Mouse (Mus musculus) thymus, postnatal 10 days (tissue): ENCODE data around the gene Agap1.
A peak's percentile ranks its signal among the peaks of the same experiment; 100 is the strongest.

Experiments used
- DNase-seq, 2 experiments: peaks; one replicate each; pipeline ENCODE4 v3.0.0; 2021; ENCODE audit warnings: low spot score in 2 of 2

Agap1 gene

GRCm38 (mm10) chr1:89932021-89932423, 477.4 kb downstream of the Agap1 start:
- no peak for DNase-seq

- DNase-seq, result no peak
These were observed 478.0 kb downstream of the Agap1 start for GRCm38 (mm10) chr1:89932616-89933015.

GRCm38 (mm10) chr1:89933028-89933427, 478.4 kb downstream of the Agap1 start:
- no peak for DNase-seq

DNA sequence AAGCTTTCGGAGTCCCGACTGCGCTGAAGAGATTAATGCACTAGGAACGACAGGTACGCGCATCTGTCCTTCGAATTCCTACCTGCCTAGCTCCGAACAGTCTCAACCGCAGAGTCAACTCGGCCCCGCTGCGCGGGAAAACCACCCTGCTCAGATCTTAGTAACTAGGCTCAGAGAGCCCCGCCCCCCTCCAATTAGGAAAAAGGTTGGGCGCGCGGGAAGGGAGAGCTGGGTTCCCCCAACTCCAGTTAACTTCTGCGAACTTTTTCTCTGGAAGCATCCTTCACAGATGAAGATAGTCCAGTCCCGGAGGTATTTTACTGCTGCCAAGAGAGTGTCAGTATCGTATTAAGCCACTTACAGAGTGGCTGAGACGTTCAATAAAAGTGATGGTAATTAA, 479.2 kb downstream of the Agap1 start:
- no peak for DNase-seq

GRCm38 (mm10) chr1:89934316-89935260, 480.0 kb downstream of the Agap1 start:
- DNase-seq, result no peak

DNA sequence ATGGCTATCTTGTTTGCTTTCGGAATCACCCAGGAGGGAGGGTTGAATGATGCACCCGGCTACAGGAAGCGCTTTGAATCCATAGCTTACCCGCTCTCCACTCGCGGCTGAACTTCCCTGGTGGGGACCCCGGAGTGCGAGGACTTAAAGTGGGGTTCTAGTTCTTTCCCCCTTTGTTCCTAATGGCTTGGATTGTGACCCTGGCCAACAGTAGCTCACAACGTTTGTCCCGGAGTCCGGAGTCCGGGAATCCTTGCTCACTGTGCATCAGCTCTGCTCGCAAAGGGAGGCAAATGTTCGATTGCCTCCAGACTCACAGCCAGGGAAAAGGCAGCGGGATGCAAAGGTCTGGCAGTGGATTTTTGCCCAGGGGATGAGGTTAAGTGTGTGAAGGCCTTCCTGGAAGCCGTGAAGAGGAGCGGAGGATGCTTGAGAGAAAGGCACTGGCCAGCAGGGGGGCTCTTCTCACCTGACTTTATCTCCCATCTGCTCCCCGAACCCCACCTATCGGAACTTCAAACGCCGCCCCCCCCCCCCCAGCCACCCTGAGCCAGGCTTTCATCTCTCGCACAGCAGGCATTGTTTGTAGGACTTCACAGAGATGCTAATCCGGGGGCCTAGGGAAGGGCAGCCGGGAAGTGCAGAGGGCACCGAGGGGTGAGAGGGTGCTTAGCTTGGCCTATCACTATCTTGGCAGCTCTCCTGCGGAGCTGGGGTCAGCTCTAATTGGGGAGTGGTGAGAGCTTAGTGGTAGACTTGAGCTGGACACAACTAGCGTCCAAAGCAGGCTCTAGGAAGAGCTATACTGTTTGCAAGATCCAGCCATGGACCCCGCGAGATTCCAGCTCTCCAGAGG, 481.1 kb downstream of the Agap1 start:
- no peak for DNase-seq

DNA sequence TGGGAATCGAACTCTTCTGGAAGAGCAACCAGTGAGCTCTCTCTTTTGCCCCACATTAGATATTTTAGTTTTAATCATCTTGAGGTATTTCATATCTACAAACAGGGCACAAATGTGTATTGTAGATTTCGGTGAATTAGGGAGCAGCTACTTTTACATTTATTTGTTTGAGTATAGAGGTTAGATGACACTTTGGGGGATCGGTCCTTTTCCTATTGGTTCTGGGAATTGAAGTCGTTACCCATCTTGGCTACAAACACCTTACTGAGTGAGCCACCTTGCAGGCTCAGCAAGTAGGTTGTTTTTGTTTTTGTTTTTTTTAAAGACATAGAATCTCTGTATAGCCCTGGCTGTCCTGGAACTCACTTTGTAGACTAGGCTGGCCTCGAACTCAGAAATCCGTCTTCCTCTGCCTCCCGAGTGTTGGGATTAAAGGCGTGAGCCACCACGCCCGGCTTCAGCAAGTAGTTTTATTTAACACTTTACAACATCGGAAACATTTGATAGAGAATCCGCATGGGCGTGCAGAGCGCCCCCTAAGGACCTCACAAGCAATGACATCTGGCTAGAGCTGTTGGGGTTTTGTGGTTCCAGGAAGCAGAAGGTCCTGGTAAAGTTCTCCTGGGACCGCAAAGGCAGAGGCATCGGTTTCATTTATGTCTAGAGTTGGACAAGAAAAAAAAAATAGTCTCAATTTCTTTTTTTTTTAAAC, 484.4 kb downstream of the Agap1 start:
- no peak for DNase-seq

- no peak for DNase-seq
These were observed 485.0 kb downstream of the Agap1 start for GRCm38 (mm10) chr1:89939596-89939960.

GRCm38 (mm10) chr1:89939981-89940726, 485.5 kb downstream of the Agap1 start:
- peak; percentile 42 to 64 for DNase-seq

GRCm38 (mm10) chr1:89940961-89941524, 486.4 kb downstream of the Agap1 start:
- no peak for DNase-seq

DNA sequence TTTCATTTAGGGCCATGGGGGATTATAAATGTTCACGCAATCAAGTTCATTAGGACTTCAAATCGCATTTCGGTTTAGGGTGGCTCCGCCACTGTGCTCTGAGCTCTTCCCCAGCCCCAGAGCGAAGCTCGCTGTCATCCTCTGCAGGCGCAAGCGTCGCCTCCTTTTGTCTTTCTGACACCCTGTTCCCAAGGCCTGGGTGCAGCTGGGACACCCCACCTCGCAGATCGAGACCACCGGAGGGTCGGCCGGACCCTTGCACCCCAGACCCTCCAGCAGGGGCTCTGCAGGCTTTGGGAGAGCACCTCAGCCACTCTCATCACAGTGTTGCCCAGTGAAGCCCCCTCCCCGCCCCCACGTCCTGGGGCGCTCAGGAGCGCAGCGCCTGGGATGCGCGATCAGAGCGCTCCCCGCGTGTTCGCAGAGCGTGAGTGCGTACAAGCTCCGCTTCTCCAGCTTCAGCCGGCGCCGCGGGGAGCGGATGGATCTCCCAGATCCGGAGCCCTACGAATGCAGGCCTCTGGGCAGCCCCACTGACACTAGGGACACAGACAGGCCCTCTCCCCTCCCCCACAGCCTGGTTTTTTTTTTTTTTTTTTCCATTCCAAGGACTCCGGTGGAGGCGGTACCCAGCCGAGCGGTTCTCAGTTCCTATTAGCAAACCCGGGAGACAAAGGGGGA, 487.2 kb downstream of the Agap1 start:
- DNase-seq, result no peak

GRCm38 (mm10) chr1:89942395-89942976, 487.9 kb downstream of the Agap1 start:
- DNase-seq, result no peak

- DNase-seq, result peak; percentile 12 to 56
These were observed 488.6 kb downstream of the Agap1 start for GRCm38 (mm10) chr1:89943202-89943601.
